Mouse (Mus musculus) intestine, embryonic 15.5 days (tissue): ENCODE results near the gene Olfr247. TPM values are rescaled to one million over a fixed set of nuclear protein-coding genes. Genes with fewer than 3 reads are reported as not detected.
"Not testable (repeated sequence)": the region's sequence is repeated elsewhere in the genome, so short reads cannot be mapped to it uniquely, and the experiment has no call there.

ENCODE experiments used
- ATAC-seq: fragments of 200-750 bp; cut with Nextera tagmentation; 2 replicates; pipeline ENCODE4 v1.8.0; 2017; ENCODE audit warnings: moderate TSS enrichment, moderate library complexity
- H3K27ac ChIP-seq: fragments of 300-500 bp; sonication (generic); 2 replicates; pipeline ENCODE4 v1.5.1; 2015; ENCODE audit warnings: mild to moderate bottlenecking, inconsistent platforms
- H3K27me3 ChIP-seq: fragments of 300-500 bp; sonication (generic); replicated peaks from 2 replicates; pipeline ENCODE4 v1.6.1; 2015; ENCODE audit warnings: inconsistent platforms
- H3K36me3 ChIP-seq: fragments of 300-500 bp; sonication (generic); 2 replicates; pipeline ENCODE4 v1.6.1; 2015; ENCODE audit warnings: inconsistent platforms
- H3K4me1 ChIP-seq: fragments of 300-500 bp; sonication (generic); replicated peaks from 2 replicates; pipeline ENCODE4 v1.6.1; 2015; ENCODE audit warnings: inconsistent platforms
- H3K4me2 ChIP-seq: fragments of 300-500 bp; sonication (generic); replicated peaks from 2 replicates; pipeline ENCODE4 v1.6.1; 2015; ENCODE audit warnings: mild to moderate bottlenecking, inconsistent platforms
- H3K4me3 ChIP-seq: fragments of 300-500 bp; sonication (generic); replicated peaks from 2 replicates; pipeline ENCODE4 v1.5.1; 2015; ENCODE audit warnings: inconsistent platforms
- H3K9ac ChIP-seq: fragments of 300-500 bp; sonication (generic); 2 replicates; pipeline ENCODE4 v1.6.1; 2015; ENCODE audit warnings: inconsistent platforms
- H3K9me3 ChIP-seq: fragments of 300-500 bp; sonication (generic); 2 replicates; pipeline ENCODE4 v1.6.1; 2016; ENCODE audit warnings: inconsistent platforms
- WGBS: fragments of 180-500 bp; shearing (Covaris S2); methylation state at CpG from one replicate; pipeline ENCODE4 v1.1.7; 2015; 5-methylcytosine and 5-hydroxymethylcytosine counted together
- polyA plus RNA-seq: library from polyadenylated mRNA; unstranded; fragments of >200 nt; fragmentation: Nextera tagmentation; extraction: Ambion mirVana; gene quantifications from 2 replicates; pipeline ENCODE4 v1.2.1, GENCODE M21; 2015

The Olfr247 gene
- not detected in 2 replicates for polyA plus RNA-seq

GRCm38 (mm10) chr10:129976040-129976439 is at the start of gene Olfr247:
TSS of gene Olfr247 (minus strand) at chr10:129976140.
- not testable (repeated sequence) for H3K9me3 ChIP-seq, H3K27ac ChIP-seq, H3K4me2 ChIP-seq, H3K27me3 ChIP-seq, H3K9ac ChIP-seq, ATAC-seq, H3K4me1 ChIP-seq, H3K4me3 ChIP-seq, H3K36me3 ChIP-seq
- WGBS, result no CpG with 5 or more reads among the region's 2 CpGs

GRCm38 (mm10) chr10:130012321-130012720 is 36.4 kb upstream of the Olfr247 start, which contains the start of gene Olfr820:
TSS of gene Olfr820 (plus strand) at chr10:130012621.
- H3K4me2 ChIP-seq, result no peak within 1 kb of the TSS
- no peaks in the 10 kb centered on the region for H3K27me3 ChIP-seq
- no peak within 1 kb of the TSS for H3K4me3 ChIP-seq
- no peaks in the 10 kb centered on the region for H3K4me1 ChIP-seq
- no peak within 1 kb of the TSS for H3K27ac ChIP-seq
- no peak within 1 kb of the TSS for H3K9ac ChIP-seq
- no peaks in the 10 kb centered on the region for H3K9me3 ChIP-seq
- H3K36me3 ChIP-seq, result no peaks in the 10 kb centered on the region
- ATAC-seq, result no peak

- not testable (repeated sequence) for H3K4me2 ChIP-seq, H3K9ac ChIP-seq, H3K4me3 ChIP-seq, ATAC-seq, H3K27ac ChIP-seq, H3K9me3 ChIP-seq, H3K27me3 ChIP-seq, H3K4me1 ChIP-seq, H3K36me3 ChIP-seq
- WGBS, result 92% methylated on average over 4 of the region's 4 CpGs
These were observed 29.4 kb upstream of the Olfr247 start for GRCm38 (mm10) chr10:130005366-130005765.

GRCm38 (mm10) chr10:130004104-130004503 is 28.2 kb upstream of the Olfr247 start:
- not testable (repeated sequence) for H3K27ac ChIP-seq, H3K4me2 ChIP-seq
- 86% methylated on average over 4 of the region's 4 CpGs for WGBS

GRCm38 (mm10) chr10:129984962-129985361 is 9.0 kb upstream of the Olfr247 start, which contains the start of gene Gm10310:
TSS of gene Gm10310 (minus strand) at chr10:129985062.
- not testable (repeated sequence) for H3K9me3 ChIP-seq, H3K4me3 ChIP-seq, H3K27ac ChIP-seq, H3K36me3 ChIP-seq, H3K27me3 ChIP-seq, ATAC-seq, H3K4me1 ChIP-seq, H3K4me2 ChIP-seq, H3K9ac ChIP-seq
- WGBS, result no CpG with 5 or more reads among the region's 1 CpGs

More at GRCm38 (mm10) chr10:130004104-130004503, 28.2 kb upstream of the Olfr247 start:
- H3K4me3 ChIP-seq, ATAC-seq, H3K9ac ChIP-seq, H3K9me3 ChIP-seq, H3K4me1 ChIP-seq, H3K27me3 ChIP-seq, H3K36me3 ChIP-seq: not testable (repeated sequence)

GRCm38 (mm10) chr10:129981867-129982266 is 5.9 kb upstream of the Olfr247 start:
- not testable (repeated sequence) for H3K4me2 ChIP-seq, ATAC-seq, H3K27me3 ChIP-seq, H3K4me3 ChIP-seq, H3K36me3 ChIP-seq, H3K9ac ChIP-seq, H3K4me1 ChIP-seq, H3K9me3 ChIP-seq, H3K27ac ChIP-seq
- WGBS, result no CpG with 5 or more reads among the region's 3 CpGs

GRCm38 (mm10) chr10:129972994-129973393 is 2.9 kb downstream of the Olfr247 start:
- peak; percentile 53; the same call in 1 of the 2 replicates for ATAC-seq
- H3K4me1 ChIP-seq, H3K36me3 ChIP-seq, H3K27ac ChIP-seq, H3K27me3 ChIP-seq, H3K4me2 ChIP-seq, H3K9me3 ChIP-seq, H3K9ac ChIP-seq, H3K4me3 ChIP-seq: not testable (repeated sequence)
- WGBS, result no CpG with 5 or more reads among the region's 3 CpGs

- not testable (repeated sequence) for H3K9ac ChIP-seq, H3K36me3 ChIP-seq, H3K4me3 ChIP-seq, H3K27ac ChIP-seq, H3K27me3 ChIP-seq, H3K9me3 ChIP-seq, ATAC-seq, H3K4me2 ChIP-seq, H3K4me1 ChIP-seq
- WGBS, result 74% methylated on average over 2 of the region's 2 CpGs
These were observed 8.8 kb downstream of the Olfr247 start, which contains the start of gene Olfr819 for GRCm38 (mm10) chr10:129967166-129967565. TSS of gene Olfr819 (minus strand) at chr10:129967266.

GRCm38 (mm10) chr10:129966232-129966631 is 9.7 kb downstream of the Olfr247 start:
- H3K36me3 ChIP-seq, ATAC-seq, H3K27me3 ChIP-seq, H3K4me2 ChIP-seq, H3K27ac ChIP-seq, H3K9ac ChIP-seq, H3K4me3 ChIP-seq, H3K4me1 ChIP-seq, H3K9me3 ChIP-seq: not testable (repeated sequence)
- WGBS, result 97% methylated on average over 2 of the region's 3 CpGs

GRCm38 (mm10) chr10:129949000-129949399 is 26.9 kb downstream of the Olfr247 start, which contains the start of gene Olfr818:
TSS of gene Olfr818 (minus strand) at chr10:129949100.
- Histone ChIP-seq H3K9ac (no peak within 1 kb of the TSS), H3K27me3 (no peaks in the 10 kb centered on the region), H3K4me1 (no peaks in the 10 kb centered on the region), H3K27ac (no peak within 1 kb of the TSS), H3K9me3 (no peaks in the 10 kb centered on the region), H3K4me2 (no peak within 1 kb of the TSS), H3K4me3 (no peak within 1 kb of the TSS), H3K36me3 (no peaks in the 10 kb centered on the region)
- no peak for ATAC-seq
- 89% methylated on average over 2 of the region's 2 CpGs for WGBS

Other genes with a start within 250 kb of the Olfr247 start
- not detected in 2 replicates for gene Olfr805, start 246.8 kb downstream of the Olfr247 start, polyA plus RNA-seq
- gene Olfr806, start 234.2 kb downstream of the Olfr247 start, polyA plus RNA-seq, result not detected in 2 replicates
- not detected in 2 replicates for gene Olfr807, start 218.3 kb downstream of the Olfr247 start, polyA plus RNA-seq
- gene Olfr808, start 210.7 kb downstream of the Olfr247 start, polyA plus RNA-seq, result not detected in 2 replicates
- gene Olfr809, start 201.5 kb downstream of the Olfr247 start, polyA plus RNA-seq, result not detected in 2 replicates
- not detected in 2 replicates for gene Olfr810, start 181.2 kb downstream of the Olfr247 start, polyA plus RNA-seq
- not detected in 2 replicates for gene Olfr811, start 171.7 kb downstream of the Olfr247 start, polyA plus RNA-seq
- not detected in 2 replicates for gene Olfr812, start 130.0 kb downstream of the Olfr247 start, polyA plus RNA-seq
- not detected in 2 replicates for gene Olfr813, start 120.8 kb downstream of the Olfr247 start, polyA plus RNA-seq
- gene Olfr814, start 96.3 kb downstream of the Olfr247 start, polyA plus RNA-seq, result not detected in 2 replicates
- gene Olfr815, start 70.3 kb downstream of the Olfr247 start, polyA plus RNA-seq, result not detected in 2 replicates
- gene Olfr816, start 60.5 kb downstream of the Olfr247 start, polyA plus RNA-seq, result not detected in 2 replicates
- not detected in 2 replicates for gene Olfr818, start 27.0 kb downstream of the Olfr247 start, polyA plus RNA-seq
- not detected in 2 replicates for gene Olfr819, start 8.9 kb downstream of the Olfr247 start, polyA plus RNA-seq
- gene Gm10310, start 8.9 kb upstream of the Olfr247 start, polyA plus RNA-seq, result not detected in 2 replicates
- gene Olfr820, start 36.5 kb upstream of the Olfr247 start, polyA plus RNA-seq, result not detected in 2 replicates
- not detected in 2 replicates for gene Olfr821, start 54.2 kb upstream of the Olfr247 start, polyA plus RNA-seq
- not detected in 2 replicates for gene Olfr822, start 95.1 kb upstream of the Olfr247 start, polyA plus RNA-seq
- not detected in 2 replicates for gene Olfr823, start 139.2 kb upstream of the Olfr247 start, polyA plus RNA-seq
- gene Olfr824, start 153.9 kb upstream of the Olfr247 start, polyA plus RNA-seq, result not detected in 2 replicates
- not detected in 2 replicates for gene Olfr825, start 190.6 kb upstream of the Olfr247 start, polyA plus RNA-seq
- gene Olfr826, start 208.0 kb upstream of the Olfr247 start, polyA plus RNA-seq, result not detected in 2 replicates
- not detected in 2 replicates for gene Olfr827, start 238.3 kb upstream of the Olfr247 start, polyA plus RNA-seq